Mouse (Mus musculus) liver, embryonic 13.5 days (tissue): ENCODE measurements at regions not wholly inside any gene's neighbourhood (a gene's known extent, or its start where the extent isn't known, plus 50 kb on each side); places are given as distances from the start of the nearest gene placed in this dataset.

Source experiments
- ATAC-seq: fragments of 200-750 bp; cut with Nextera tagmentation; 2 replicates; pipeline ENCODE4 v1.8.0; 2017; ENCODE audit warnings: low read depth, mild to moderate bottlenecking, moderate number of reproducible peaks, moderate library complexity
- DNase-seq: peaks from one replicate; pipeline ENCODE4 v3.0.0; 2022
- H3K27ac ChIP-seq: fragments of 300-500 bp; sonication (generic); 2 replicates; pipeline ENCODE4 v1.5.1; 2015; ENCODE audit warnings: moderate library complexity, mild to moderate bottlenecking, inconsistent platforms
- H3K27me3 ChIP-seq: fragments of 300-500 bp; sonication (generic); 2 replicates; pipeline ENCODE4 v1.6.1; 2015; ENCODE audit warnings: mild to moderate bottlenecking, inconsistent platforms
- H3K36me3 ChIP-seq: fragments of 300-500 bp; sonication (generic); 2 replicates; pipeline ENCODE4 v1.6.1; 2015; ENCODE audit warnings: mild to moderate bottlenecking, inconsistent platforms
- H3K4me1 ChIP-seq: fragments of 300-500 bp; sonication (generic); replicated peaks from 2 replicates; pipeline ENCODE4 v1.6.1; 2015; ENCODE audit warnings: inconsistent platforms
- H3K4me2 ChIP-seq: fragments of 300-500 bp; sonication (generic); 2 replicates; pipeline ENCODE4 v1.6.1; 2015; ENCODE audit warnings: inconsistent platforms, mild to moderate bottlenecking, moderate library complexity
- H3K4me3 ChIP-seq: fragments of 300-500 bp; sonication (generic); replicated peaks from 2 replicates; pipeline ENCODE4 v1.5.1; 2015; ENCODE audit warnings: mild to moderate bottlenecking, inconsistent platforms
- H3K9ac ChIP-seq: fragments of 300-500 bp; sonication (generic); 2 replicates; pipeline ENCODE4 v1.6.1; 2015; ENCODE audit warnings: mild to moderate bottlenecking, inconsistent platforms
- H3K9me3 ChIP-seq: fragments of 300-500 bp; sonication (generic); replicated peaks from 2 replicates; pipeline ENCODE4 v1.6.1; 2016; ENCODE audit warnings: inconsistent platforms
- WGBS: fragments of 180-500 bp; shearing (Covaris S2); methylation state at CpG from one replicate; pipeline ENCODE4 v1.1.7; 2015; ENCODE audit not compliant: insufficient replicate concordance; 5-methylcytosine and 5-hydroxymethylcytosine counted together

GRCm38 (mm10) chr2:166316409-166316916 lies 161.0 kb upstream of the Sulf2 start:
- H3K9ac ChIP-seq = no peak overlapping the region
- no peaks in the 10 kb centered on the region for H3K4me1 ChIP-seq
- H3K27ac ChIP-seq = no peak overlapping the region
- no peaks in the 10 kb centered on the region for H3K9me3 ChIP-seq
- ATAC-seq (no peak), DNase-seq (no peak)
- H3K27me3 ChIP-seq = no peaks in the 10 kb centered on the region
- no peaks in the 10 kb centered on the region for H3K36me3 ChIP-seq
- no peak overlapping the region for H3K4me2 ChIP-seq
- no peak overlapping the region for H3K4me3 ChIP-seq
- WGBS = 49% methylated on average over 10 of the region's 10 CpGs

- H3K27me3 ChIP-seq = no peaks in the 10 kb centered on the region
- no peak for DNase-seq
- no peak for ATAC-seq
- no peak overlapping the region for H3K9ac ChIP-seq
- H3K4me2 ChIP-seq = no peak overlapping the region
- H3K36me3 ChIP-seq = no peaks in the 10 kb centered on the region
- no peak overlapping the region for H3K4me3 ChIP-seq
- WGBS = 62% methylated on average over 5 of the region's 5 CpGs
- no peaks in the 10 kb centered on the region for H3K4me1 ChIP-seq
- no peak overlapping the region for H3K27ac ChIP-seq
- H3K9me3 ChIP-seq = no peaks in the 10 kb centered on the region
Observed at GRCm38 (mm10) chr2:166310438-166310837, 155.0 kb upstream of the Sulf2 start.

- H3K27ac ChIP-seq = no peak overlapping the region
- H3K4me1 ChIP-seq = no peaks in the 10 kb centered on the region
- 59% methylated on average over 2 of the region's 2 CpGs for WGBS
- no peaks in the 10 kb centered on the region for H3K36me3 ChIP-seq
- DNase-seq (no peak), ATAC-seq (no peak)
- no peaks in the 10 kb centered on the region for H3K9me3 ChIP-seq
- no peaks in the 10 kb centered on the region for H3K27me3 ChIP-seq
- H3K4me3 ChIP-seq = no peak overlapping the region
- H3K9ac ChIP-seq = no peak overlapping the region
- H3K4me2 ChIP-seq = no peak overlapping the region
Observed at GRCm38 (mm10) chr2:166309882-166310281, 154.4 kb upstream of the Sulf2 start.

- 77% methylated on average over 13 of the region's 13 CpGs for WGBS
- no peaks in the 10 kb centered on the region for H3K4me1 ChIP-seq
- no peak for ATAC-seq
Observed at GRCm38 (mm10) chr2:166307551-166307950, 152.1 kb upstream of the Sulf2 start.

GRCm38 (mm10) chr2:166305044-166306002 lies 149.9 kb upstream of the Sulf2 start:
- H3K4me1 ChIP-seq = no peaks in the 10 kb centered on the region
- no peak overlapping the region for H3K4me3 ChIP-seq
- ATAC-seq (no peak), DNase-seq (no peak)
- WGBS = 75% methylated on average over 30 of the region's 30 CpGs
- no peak overlapping the region for H3K9ac ChIP-seq
- H3K27ac ChIP-seq = no peak overlapping the region
- no peak overlapping the region for H3K4me2 ChIP-seq
- H3K27me3 ChIP-seq = no peaks in the 10 kb centered on the region
- H3K9me3 ChIP-seq = no peaks in the 10 kb centered on the region
- H3K36me3 ChIP-seq = no peaks in the 10 kb centered on the region

More at GRCm38 (mm10) chr2:166307551-166307950, 152.1 kb upstream of the Sulf2 start:
- Histone ChIP-seq H3K9ac (no peak overlapping the region), H3K27me3 (no peaks in the 10 kb centered on the region), H3K4me3 (no peak overlapping the region), H3K9me3 (no peaks in the 10 kb centered on the region), H3K4me2 (no peak overlapping the region), H3K36me3 (no peaks in the 10 kb centered on the region), H3K27ac (no peak overlapping the region)
- no peak for DNase-seq

GRCm38 (mm10) chr2:166303854-166304253 lies 148.4 kb upstream of the Sulf2 start:
- no peaks in the 10 kb centered on the region for H3K36me3 ChIP-seq
- no peaks in the 10 kb centered on the region for H3K4me1 ChIP-seq
- ATAC-seq (no peak), DNase-seq (no peak)
- no peak overlapping the region for H3K4me2 ChIP-seq
- no peak overlapping the region for H3K9ac ChIP-seq
- H3K27me3 ChIP-seq = no peaks in the 10 kb centered on the region
- H3K4me3 ChIP-seq = no peak overlapping the region
- H3K27ac ChIP-seq = no peak overlapping the region
- 54% methylated on average over 2 of the region's 2 CpGs for WGBS
- no peaks in the 10 kb centered on the region for H3K9me3 ChIP-seq

- no peak for ATAC-seq
- no peak overlapping the region for H3K27ac ChIP-seq
- no peaks in the 10 kb centered on the region for H3K27me3 ChIP-seq
- H3K9ac ChIP-seq = no peak overlapping the region
- no peaks in the 10 kb centered on the region for H3K4me1 ChIP-seq
- no peaks in the 10 kb centered on the region for H3K9me3 ChIP-seq
- no peaks in the 10 kb centered on the region for H3K36me3 ChIP-seq
- H3K4me2 ChIP-seq = no peak overlapping the region
- no peak overlapping the region for H3K4me3 ChIP-seq
- 70% methylated on average over 9 of the region's 9 CpGs for WGBS
- DNase-seq = no peak
Observed at GRCm38 (mm10) chr2:166301161-166301560, 145.7 kb upstream of the Sulf2 start.

GRCm38 (mm10) chr2:166294672-166295071 lies 139.2 kb upstream of the Sulf2 start:
- no peaks in the 10 kb centered on the region for H3K9me3 ChIP-seq
- WGBS = 49% methylated on average over 10 of the region's 10 CpGs
- no peak overlapping the region for H3K9ac ChIP-seq
- no peak overlapping the region for H3K4me2 ChIP-seq
- no peaks in the 10 kb centered on the region for H3K36me3 ChIP-seq
- H3K4me1 ChIP-seq = no peaks in the 10 kb centered on the region
- no peak for DNase-seq
- no peak overlapping the region for H3K27ac ChIP-seq
- no peak overlapping the region for H3K4me3 ChIP-seq
- H3K27me3 ChIP-seq = no peaks in the 10 kb centered on the region
- no peak for ATAC-seq

- no peaks in the 10 kb centered on the region for H3K36me3 ChIP-seq
- no peak overlapping the region for H3K9ac ChIP-seq
- whole genome bisulfite sequencing = 48% methylated on average over 6 of the region's 6 CpGs
- H3K27ac ChIP-seq = no peak overlapping the region
- no peaks in the 10 kb centered on the region for H3K9me3 ChIP-seq
- no peaks in the 10 kb centered on the region for H3K4me1 ChIP-seq
- H3K27me3 ChIP-seq = no peaks in the 10 kb centered on the region
- no peak for ATAC-seq
- DNase-seq = no peak
- no peak overlapping the region for H3K4me2 ChIP-seq
- H3K4me3 ChIP-seq = no peak overlapping the region
Observed at GRCm38 (mm10) chr2:166292987-166293386, 137.5 kb upstream of the Sulf2 start.

GRCm38 (mm10) chr2:166291266-166291665 lies 135.8 kb upstream of the Sulf2 start:
- H3K4me3 ChIP-seq = no peak overlapping the region
- H3K27ac ChIP-seq = no peak overlapping the region
- no peak for ATAC-seq
- H3K4me2 ChIP-seq = no peak overlapping the region
- H3K9me3 ChIP-seq = no peaks in the 10 kb centered on the region
- H3K9ac ChIP-seq = no peak overlapping the region
- DNase-seq = no peak
- no peaks in the 10 kb centered on the region for H3K27me3 ChIP-seq
- no peaks in the 10 kb centered on the region for H3K4me1 ChIP-seq
- no peaks in the 10 kb centered on the region for H3K36me3 ChIP-seq
- WGBS = 26% methylated on average over 6 of the region's 6 CpGs

- WGBS = 48% methylated on average over 9 of the region's 9 CpGs
- H3K36me3 ChIP-seq = no peaks in the 10 kb centered on the region
- H3K9ac ChIP-seq = no peak overlapping the region
- H3K27me3 ChIP-seq = no peaks in the 10 kb centered on the region
- no peak for ATAC-seq
- no peak overlapping the region for H3K4me3 ChIP-seq
- H3K27ac ChIP-seq = no peak overlapping the region
- H3K4me1 ChIP-seq = no peaks in the 10 kb centered on the region
- H3K9me3 ChIP-seq = no peaks in the 10 kb centered on the region
- H3K4me2 ChIP-seq = no peak overlapping the region
- DNase-seq = no peak
Observed at GRCm38 (mm10) chr2:166290826-166291225, 135.4 kb upstream of the Sulf2 start.

- Histone ChIP-seq H3K27ac (no peak overlapping the region), H3K9ac (no peak overlapping the region), H3K4me1 (no peaks in the 10 kb centered on the region), H3K9me3 (no peaks in the 10 kb centered on the region), H3K4me2 (no peak overlapping the region), H3K27me3 (no peaks in the 10 kb centered on the region), H3K36me3 (no peaks in the 10 kb centered on the region), H3K4me3 (no peak overlapping the region)
- ATAC-seq (no peak), DNase-seq (no peak)
- WGBS = 20% methylated on average over 6 of the region's 6 CpGs
Observed at GRCm38 (mm10) chr2:166289198-166289597, 133.7 kb upstream of the Sulf2 start.
